Mouse (Mus musculus): ENCODE measurements around the gene Oas1d. TPM values are rescaled to one million over a fixed set of nuclear protein-coding genes. Genes with fewer than 3 reads are reported as not detected.
"Not testable (repeated sequence)": the region's sequence is repeated elsewhere in the genome, so short reads cannot be mapped to it uniquely, and the experiment has no call there.

The Oas1d gene
- polyA plus RNA-seq, 1 experiment: not detected

GRCm38 (mm10) chr5:120898307-120898706 lies 16.0 kb upstream of the Oas1d start:
- WGBS: 89% methylated on average over 6 of the region's 6 CpGs
- H3K4me1 ChIP-seq (ENCODE audit: control insufficient read depth, insufficient read depth, low read length): no peaks in the 10 kb centered on the region
- H3K27ac ChIP-seq (ENCODE audit: control insufficient read depth, insufficient read depth, low read depth, low read length, poor library complexity): no peak overlapping the region
- H3K4me3 ChIP-seq (replicated peaks; ENCODE audit: control insufficient read depth, low read depth, low read length): no peak overlapping the region
- no peak for TF ChIP-seq POLR2A (IDR thresholded peaks at IDR 0.05; ENCODE audit: borderline replicate concordance, control insufficient read depth, low read depth, low read length)
- TF ChIP-seq CTCF (IDR thresholded peaks at IDR 0.05; ENCODE audit: control insufficient read depth, insufficient read depth, low read length): no peak

GRCm38 (mm10) chr5:120898726-120899125 lies 15.6 kb upstream of the Oas1d start:
- no peaks in the 10 kb centered on the region for H3K4me1 ChIP-seq (ENCODE audit: control insufficient read depth, insufficient read depth, low read length)
- TF ChIP-seq CTCF (IDR thresholded peaks at IDR 0.05; ENCODE audit: control insufficient read depth, insufficient read depth, low read length) (no peak), POLR2A (IDR thresholded peaks at IDR 0.05; ENCODE audit: borderline replicate concordance, control insufficient read depth, low read depth, low read length) (no peak)
- no peak overlapping the region for H3K27ac ChIP-seq (ENCODE audit: control insufficient read depth, insufficient read depth, low read depth, low read length, poor library complexity)
- no peak overlapping the region for H3K4me3 ChIP-seq (replicated peaks; ENCODE audit: control insufficient read depth, low read depth, low read length)

DNA sequence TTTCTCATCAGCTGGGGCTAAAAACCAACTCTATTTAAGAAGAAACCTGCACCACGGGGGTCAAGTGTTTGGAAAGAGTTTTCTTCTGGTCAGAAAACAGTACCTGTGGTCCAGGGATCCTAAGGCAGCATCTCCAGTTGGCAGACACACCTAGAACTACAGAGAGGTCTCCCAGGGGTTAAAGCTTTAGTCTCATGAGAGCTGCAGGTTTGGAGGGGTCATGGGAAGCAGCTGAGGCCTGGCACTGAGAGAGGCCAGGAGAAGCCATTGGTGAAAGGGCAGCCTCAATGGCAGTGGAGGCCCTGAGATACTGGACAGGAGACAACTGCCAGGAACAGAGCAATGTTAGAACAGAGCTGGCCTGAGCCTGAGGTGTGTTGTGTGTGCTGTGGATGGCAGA lies 13.7 kb upstream of the Oas1d start:
- no peak overlapping the region for H3K27ac ChIP-seq (ENCODE audit: control insufficient read depth, insufficient read depth, low read depth, low read length, poor library complexity)
- TF ChIP-seq CTCF (IDR thresholded peaks at IDR 0.05; ENCODE audit: control insufficient read depth, insufficient read depth, low read length) (no peak), POLR2A (IDR thresholded peaks at IDR 0.05; ENCODE audit: borderline replicate concordance, control insufficient read depth, low read depth, low read length) (no peak)
- WGBS: 71% methylated on average over 1 of the region's 1 CpGs

GRCm38 (mm10) chr5:120902056-120902455 lies 12.3 kb upstream of the Oas1d start:
- H3K27ac ChIP-seq (ENCODE audit: control insufficient read depth, insufficient read depth, low read depth, low read length, poor library complexity): no peak overlapping the region
- WGBS: 87% methylated on average over 5 of the region's 5 CpGs

More for the DNA sequence above, 13.7 kb upstream of the Oas1d start:
- H3K4me3 ChIP-seq (replicated peaks; ENCODE audit: control insufficient read depth, low read depth, low read length): no peak overlapping the region
- H3K4me1 ChIP-seq (ENCODE audit: control insufficient read depth, insufficient read depth, low read length): no peaks in the 10 kb centered on the region; the same call in 1 of the 2 replicates

GRCm38 (mm10) chr5:120906791-120907733 lies 7.3 kb upstream of the Oas1d start, which contains the start of gene Oas1a:
TSS of gene Oas1a (minus strand) at chr5:120907521.
- H3K27ac ChIP-seq (ENCODE audit: control insufficient read depth, insufficient read depth, low read depth, low read length, poor library complexity): 0 out of 2 replicates have a peak within 1 kb of the TSS, but pooled peaks have one; percentile 28
- H3K4me1 ChIP-seq (ENCODE audit: control insufficient read depth, insufficient read depth, low read length): not testable (repeated sequence)
- WGBS: 30% methylated on average over 8 of the region's 12 CpGs
- H3K4me3 ChIP-seq (replicated peaks; ENCODE audit: control insufficient read depth, low read depth, low read length): peak within 1 kb of the TSS; percentile 68

More at GRCm38 (mm10) chr5:120902056-120902455, 12.3 kb upstream of the Oas1d start:
- H3K4me1 ChIP-seq (ENCODE audit: control insufficient read depth, insufficient read depth, low read length): no peaks in the 10 kb centered on the region; the same call in 1 of the 2 replicates
- H3K4me3 ChIP-seq (replicated peaks; ENCODE audit: control insufficient read depth, low read depth, low read length): no peak overlapping the region
- TF ChIP-seq CTCF (IDR thresholded peaks at IDR 0.05; ENCODE audit: control insufficient read depth, insufficient read depth, low read length) (no peak), POLR2A (IDR thresholded peaks at IDR 0.05; ENCODE audit: borderline replicate concordance, control insufficient read depth, low read depth, low read length) (no peak)

GRCm38 (mm10) chr5:120908196-120908920 lies 6.0 kb upstream of the Oas1d start:
- Histone ChIP-seq H3K4me1 (ENCODE audit: control insufficient read depth, insufficient read depth, low read length) (no peaks in the 10 kb centered on the region; the same call in 1 of the 2 replicates), H3K27ac (ENCODE audit: control insufficient read depth, insufficient read depth, low read depth, low read length, poor library complexity) (no peak overlapping the region), H3K4me3 (replicated peaks; ENCODE audit: control insufficient read depth, low read depth, low read length) (no peak overlapping the region)
- 67% methylated on average over 7 of the region's 7 CpGs for WGBS
- TF ChIP-seq CTCF (IDR thresholded peaks at IDR 0.05; ENCODE audit: control insufficient read depth, insufficient read depth, low read length): no peak
- no peak for TF ChIP-seq POLR2A (IDR thresholded peaks at IDR 0.05; ENCODE audit: borderline replicate concordance, control insufficient read depth, low read depth, low read length)

DNA sequence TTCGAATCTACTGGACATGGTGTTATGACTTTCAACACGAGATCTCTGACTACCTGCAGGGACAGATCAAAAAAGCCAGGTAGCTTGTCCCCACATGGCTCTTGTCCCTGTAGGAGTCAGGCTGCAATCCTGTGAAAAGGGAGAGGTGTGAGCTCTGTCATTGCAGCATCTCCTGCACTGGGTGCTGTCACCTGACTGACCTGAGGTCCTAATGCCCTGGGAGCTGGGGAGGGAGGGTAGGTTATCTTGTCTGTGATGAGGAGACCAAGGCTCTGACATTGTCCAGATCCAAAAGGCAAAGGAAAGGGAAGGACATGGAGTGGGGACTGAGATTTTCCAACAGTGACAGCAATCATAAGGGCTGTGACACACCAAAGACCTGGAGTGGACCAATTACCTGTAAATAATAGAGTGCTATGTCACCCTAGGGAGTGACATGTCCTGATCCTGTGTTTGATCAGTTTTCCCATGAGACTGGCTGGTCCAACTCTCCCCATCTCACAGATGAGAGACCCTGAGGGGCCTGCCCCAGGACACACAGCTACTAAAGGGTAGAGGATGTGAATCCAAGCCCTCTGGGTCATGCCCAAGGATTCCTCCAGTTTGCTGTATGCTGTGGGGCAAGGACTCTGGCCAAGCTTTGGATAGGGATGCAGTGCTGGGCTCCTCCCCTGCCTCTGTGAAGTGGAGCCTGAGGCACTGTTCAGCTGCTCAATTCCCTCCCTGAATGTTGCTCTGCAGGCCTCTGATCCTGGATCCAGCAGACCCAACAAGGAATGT lies 5.0 kb downstream of the Oas1d start:
- not testable (repeated sequence) for H3K4me3 ChIP-seq (replicated peaks; ENCODE audit: control insufficient read depth, low read depth, low read length); H3K4me1 ChIP-seq (ENCODE audit: control insufficient read depth, insufficient read depth, low read length); H3K27ac ChIP-seq (ENCODE audit: control insufficient read depth, insufficient read depth, low read depth, low read length, poor library complexity)
- 63% methylated on average over 2 of the region's 2 CpGs for WGBS

DNA sequence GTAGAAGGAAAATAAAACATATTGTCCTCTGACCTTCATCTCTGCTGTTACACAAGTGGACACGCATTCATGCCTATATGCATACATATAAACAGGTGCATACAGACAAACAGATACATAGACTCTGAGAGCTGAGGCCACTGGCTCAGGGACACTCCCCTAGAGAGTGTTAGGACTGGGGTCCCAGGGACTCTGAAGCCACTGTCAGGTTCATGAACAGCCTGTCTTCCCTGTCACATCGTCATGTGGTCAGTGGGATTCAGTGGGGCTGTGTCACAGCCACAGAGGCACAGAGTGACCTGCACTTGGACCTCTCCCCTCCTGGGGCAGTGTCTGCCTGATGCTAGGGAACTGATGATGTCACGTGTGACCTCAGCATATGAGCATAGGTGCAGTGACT lies 6.0 kb downstream of the Oas1d start:
- TF ChIP-seq POLR2A (IDR thresholded peaks at IDR 0.05; ENCODE audit: borderline replicate concordance, control insufficient read depth, low read depth, low read length) (no peak), CTCF (IDR thresholded peaks at IDR 0.05; ENCODE audit: control insufficient read depth, insufficient read depth, low read length) (no peak)
- H3K4me3 ChIP-seq (replicated peaks; ENCODE audit: control insufficient read depth, low read depth, low read length): no peak overlapping the region
- 64% methylated on average over 3 of the region's 3 CpGs for WGBS

More for the DNA sequence above, 6.0 kb downstream of the Oas1d start:
- no peak overlapping the region for H3K27ac ChIP-seq (ENCODE audit: control insufficient read depth, insufficient read depth, low read depth, low read length, poor library complexity)
- no peaks in the 10 kb centered on the region for H3K4me1 ChIP-seq (ENCODE audit: control insufficient read depth, insufficient read depth, low read length)

All from bone marrow, adult 2 months (tissue).